Mouse (Mus musculus) adipose tissue, adult 10 weeks (tissue): ENCODE data around the gene Zfp583. TPM values are rescaled to one million over a fixed set of nuclear protein-coding genes. Genes with fewer than 3 reads are reported as not detected.

ENCODE experiments used
- polyA plus RNA-seq: library from polyadenylated mRNA; stranded (reverse); fragments of 350-450 nt; fragmentation: Illumina TruSeq; extraction: RNeasy Lipid Tissue Mini Kit (QIAGEN cat#74804); gene quantifications from one replicate; pipeline ENCODE4 v1.2.3, GENCODE M21; 2014; ENCODE audit warnings: low read depth, low replicate concordance

Gene Zfp583
- polyA plus RNA-seq = 2.5 TPM

GRCm38 (mm10) chr7:6331233-6331956, at the start of gene Zfp583:
Zfp583 (minus strand) TSS chr7:6331285.

DNA sequence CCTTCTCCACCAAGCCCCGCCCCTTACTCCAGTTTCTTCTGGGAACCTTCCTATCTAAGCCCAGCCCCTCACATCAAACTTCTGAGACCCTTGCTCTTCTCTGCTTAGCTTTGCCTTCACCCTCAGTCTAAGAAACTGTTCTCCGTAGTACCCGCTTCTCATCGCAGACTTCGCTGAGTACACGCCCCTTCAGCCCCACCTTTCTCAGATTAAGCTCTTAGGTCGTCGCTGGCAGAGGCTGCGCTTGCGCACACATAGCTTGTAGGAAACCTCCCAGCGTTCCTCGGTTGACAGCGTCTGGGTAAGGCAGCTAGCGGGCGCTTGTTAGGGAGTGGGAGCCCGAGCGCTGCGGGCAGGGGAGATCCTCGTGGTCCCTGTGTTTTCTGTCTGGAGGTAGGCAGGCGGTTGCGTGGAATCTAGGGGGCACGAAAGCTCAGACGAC, 32.0 kb upstream of the Zfp583 start, which contains the start of gene Zfp78:
Zfp78 (plus strand) TSS at position 234 of the 442 bp plus-strand sequence.

DNA sequence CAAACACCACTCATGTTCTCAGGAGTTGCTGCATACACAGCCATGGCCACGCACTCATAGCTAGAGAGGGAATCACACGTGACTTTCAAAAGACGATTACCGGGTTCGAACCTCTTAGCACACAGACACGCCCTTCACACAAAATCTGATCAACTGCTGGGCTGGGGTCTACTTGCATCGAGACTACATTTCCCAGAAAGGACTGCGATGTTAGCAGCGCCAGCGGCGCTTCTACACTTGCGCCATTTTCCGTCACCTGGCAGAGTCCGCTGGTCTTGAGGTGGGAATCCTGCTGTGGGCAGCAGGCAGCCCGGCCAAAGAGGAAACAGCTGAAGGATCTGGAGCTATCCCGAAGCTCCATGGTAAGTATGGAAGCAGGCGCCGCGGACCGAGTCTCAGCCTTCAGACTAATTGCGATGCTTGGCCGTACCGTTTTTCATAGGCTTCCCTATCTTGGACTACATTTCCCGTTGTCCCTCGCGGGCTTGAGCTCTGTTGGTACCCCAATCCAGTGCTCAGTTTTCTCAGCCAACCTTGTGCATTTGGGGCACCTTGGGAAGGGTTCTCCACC, 12.5 kb upstream of the Zfp583 start, which contains the start of gene Gm3854:
Gm3854 (plus strand) TSS at position 259 of the 571 bp plus-strand sequence.

GRCm38 (mm10) chr7:6285842-6286705, 45.0 kb downstream of the Zfp583 start, which contains the start of gene Zfp667:
Zfp667 (plus strand) TSS chr7:6286579.

Other genes with a start within 250 kb of the Zfp583 start
- 43.9 TPM for gene Zfp787, start 175.3 kb downstream of the Zfp583 start, polyA plus RNA-seq
- gene Zfp444, start 159.1 kb downstream of the Zfp583 start, polyA plus RNA-seq = 9.7 TPM
- gene Galp, start 134.2 kb downstream of the Zfp583 start, polyA plus RNA-seq = not detected
- gene Zscan5b, start 109.0 kb downstream of the Zfp583 start, polyA plus RNA-seq = not detected
- 1,688 TPM for gene Epp13, start 78.6 kb downstream of the Zfp583 start, polyA plus RNA-seq
- 5.4 TPM for gene Zfp667, start 44.7 kb downstream of the Zfp583 start, polyA plus RNA-seq
- 0.71 TPM for gene Gm3854, start 12.5 kb upstream of the Zfp583 start, polyA plus RNA-seq
- 3.4 TPM for gene Zfp78, start 32.0 kb upstream of the Zfp583 start, polyA plus RNA-seq
- 7.0 TPM for gene Zfp28, start 52.0 kb upstream of the Zfp583 start, polyA plus RNA-seq
- gene Smim17, start 67.4 kb upstream of the Zfp583 start, polyA plus RNA-seq = not detected
- gene Gm20715, start 79.0 kb upstream of the Zfp583 start, polyA plus RNA-seq = 0.10 TPM
- gene Olfr1344, start 107.4 kb upstream of the Zfp583 start, polyA plus RNA-seq = not detected
- not detected for gene Olfr1336, start 124.9 kb upstream of the Zfp583 start, polyA plus RNA-seq
- gene Olfr1346, start 135.8 kb upstream of the Zfp583 start, polyA plus RNA-seq = not detected
- not detected for gene Olfr5, start 155.7 kb upstream of the Zfp583 start, polyA plus RNA-seq
- not detected for gene Olfr1347, start 168.5 kb upstream of the Zfp583 start, polyA plus RNA-seq
- not detected for gene Olfr1348, start 177.5 kb upstream of the Zfp583 start, polyA plus RNA-seq
- 0.14 TPM for gene Olfr1349, start 191.7 kb upstream of the Zfp583 start, polyA plus RNA-seq
- gene Olfr1350, start 233.6 kb upstream of the Zfp583 start, polyA plus RNA-seq = not detected